Mouse (Mus musculus) stomach, postnatal 0 days (tissue): ENCODE measurements around the gene Zfp609.

Source experiments
- CTCF ChIP-seq: IDR thresholded peaks from 2 replicates; pipeline ENCODE4 v1.5.1; 2016; ENCODE audit warnings: antibody characterized with exemption, low read depth, mild to moderate bottlenecking, moderate library complexity
- EP300 ChIP-seq: optimal IDR thresholded peaks from 2 replicates; pipeline ENCODE3; 2016; ENCODE audit warnings: antibody characterized with exemption

DNA sequence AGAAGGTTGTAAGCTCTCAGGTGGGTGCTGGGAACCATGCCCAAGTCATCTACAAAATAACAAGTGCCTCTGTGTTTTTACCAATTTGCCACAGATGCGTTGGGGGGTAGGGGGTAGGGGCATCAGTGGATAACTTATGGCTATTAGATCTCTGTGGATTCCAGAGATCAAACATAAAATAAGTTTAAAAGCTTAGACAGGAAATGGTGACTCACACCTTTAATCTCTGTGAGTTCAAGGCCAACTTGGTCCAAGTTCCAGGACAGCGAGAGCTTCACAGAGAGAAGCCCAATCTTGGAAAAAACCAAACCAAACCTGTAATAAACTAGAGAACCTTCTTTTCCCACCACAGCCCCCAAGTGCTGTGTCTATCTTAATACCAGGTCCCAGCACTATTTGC is 180.6 kb downstream of the Zfp609 start:
- TF ChIP-seq CTCF (no peak), EP300 (no peak)
